ENCODE assay signal across 8 mouse cellular contexts in genomic region chr12:85792821-85793346, GRCm38 (mm10). TPM values are rescaled to one million over a fixed set of nuclear protein-coding genes. Genes with fewer than 3 reads are reported as not detected.
DNase-seq lines count a peak whose midpoint lies in the region; ATAC-seq lines count a peak whose summit lies in the region.

No protein-coding gene starts in this region.

- WGBS in forebrain, embryonic 14.5 days = 66% methylated on average over 6 of the region's 6 CpGs
- 80% methylated on average over 6 of the region's 6 CpGs for WGBS in forebrain, embryonic 10.5 days

- peak; percentile 27 for DNase-seq in forebrain, embryonic 14.5 days (ENCODE audit: low spot score)
- DNase-seq in forebrain, embryonic 10.5 days (ENCODE audit: extremely low spot score, low spot score) = no peak
- peak; percentile 22 for DNase-seq in urinary bladder, postnatal 25 days (ENCODE audit: low spot score)
- DNase-seq in urinary bladder, postnatal 10 days (ENCODE audit: low spot score) = no peak
- peak; percentile 25 for DNase-seq in layer of hippocampus, adult 9-10 months (ENCODE audit: low spot score)
- DNase-seq in retina, embryonic 14.5 days (ENCODE audit: low spot score) = peak; percentile 12
- no peak for DNase-seq in adrenal gland, postnatal 10 days

- ATAC-seq in forebrain, embryonic 14.5 days = no peak
- no peak for ATAC-seq in megakaryocyte progenitor cell, adult 5-6 weeks (replicated peaks; ENCODE audit: poor library complexity)

- no peak overlapping the region for H3K4me3 ChIP-seq in forebrain, embryonic 14.5 days (ENCODE audit: low read depth, low read length)
- no peak overlapping the region for H3K4me3 ChIP-seq in forebrain, embryonic 10.5 days

- H3K27me3 ChIP-seq in forebrain, embryonic 14.5 days (replicated peaks; ENCODE audit: control insufficient read depth, insufficient read depth, low read length) = no peaks in the 10 kb centered on the region
- no peaks in the 10 kb centered on the region for H3K27me3 ChIP-seq in forebrain, embryonic 10.5 days (ENCODE audit: poor library complexity, severe bottlenecking)

- H3K36me3 ChIP-seq in forebrain, embryonic 14.5 days (ENCODE audit: control insufficient read depth, insufficient read depth, low read length) = no peaks in the 10 kb centered on the region
- H3K36me3 ChIP-seq in forebrain, embryonic 10.5 days (replicated peaks) = no peaks in the 10 kb centered on the region

- H3K4me1 ChIP-seq in forebrain, embryonic 14.5 days (ENCODE audit: control insufficient read depth, insufficient read depth, low read length) = no peaks in the 10 kb centered on the region
- no peaks in the 10 kb centered on the region for H3K4me1 ChIP-seq in forebrain, embryonic 10.5 days

- no peak overlapping the region for H3K27ac ChIP-seq in forebrain, embryonic 14.5 days (ENCODE audit: low read depth, low read length)
- no peak overlapping the region for H3K27ac ChIP-seq in forebrain, embryonic 10.5 days

- no peak overlapping the region for H3K9ac ChIP-seq in forebrain, embryonic 14.5 days (ENCODE audit: low read length)

- no peaks in the 10 kb centered on the region for H3K9me3 ChIP-seq in forebrain, embryonic 14.5 days (replicated peaks; ENCODE audit: control insufficient read depth, low read length)
- H3K9me3 ChIP-seq in forebrain, embryonic 10.5 days = no peaks in the 10 kb centered on the region

- H3K4me2 ChIP-seq in forebrain, embryonic 14.5 days (ENCODE audit: low read length) = no peak overlapping the region

RNA-seq across cellular contexts. Expression of gene Erg28, which starts 31.5 kb away (rescaled TPM):
- 102 and 105 TPM in 2 replicates for polyA plus RNA-seq in forebrain, embryonic 14.5 days (2014; fragmentation: Nextera tagmentation; extraction: Ambion mirVana)
- 119 and 120 TPM in 2 replicates for polyA plus RNA-seq in forebrain, embryonic 10.5 days (2016; fragmentation: Nextera tagmentation; extraction: Ambion mirVana)
- 77.1 and 80.2 TPM in 2 replicates for total RNA-seq in megakaryocyte progenitor cell, adult 5-6 weeks (2015)
- total RNA-seq in megakaryocyte progenitor cell, adult 5-6 weeks (2017) = 76.9 and 93.4 TPM in 2 replicates
- 10 to 100 TPM; 31.6 to 34.4 TPM for total RNA-seq in adrenal gland, postnatal 10 days (2021)

RNA-seq across cellular contexts. Expression of gene Ttll5, which starts 31.6 kb away (rescaled TPM):
- polyA plus RNA-seq in forebrain, embryonic 14.5 days (2014; fragmentation: Nextera tagmentation; extraction: Ambion mirVana) = 15.2 and 15.5 TPM in 2 replicates
- polyA plus RNA-seq in forebrain, embryonic 10.5 days (2016; fragmentation: Nextera tagmentation; extraction: Ambion mirVana) = 17.6 and 18.3 TPM in 2 replicates
- total RNA-seq in megakaryocyte progenitor cell, adult 5-6 weeks (2015) = 19.3 and 20.8 TPM in 2 replicates
- 17.0 and 20.1 TPM in 2 replicates for total RNA-seq in megakaryocyte progenitor cell, adult 5-6 weeks (2017)
- 10 to 100 TPM; 13.1 to 24.7 TPM for total RNA-seq in adrenal gland, postnatal 10 days (2021)

RNA-seq across cellular contexts. Expression of gene Flvcr2, which starts 46.5 kb away (rescaled TPM):
- 2.6 and 4.3 TPM in 2 replicates for polyA plus RNA-seq in forebrain, embryonic 14.5 days (2014; fragmentation: Nextera tagmentation; extraction: Ambion mirVana)
- 0.49 and 0.62 TPM in 2 replicates for polyA plus RNA-seq in forebrain, embryonic 10.5 days (2016; fragmentation: Nextera tagmentation; extraction: Ambion mirVana)
- total RNA-seq in megakaryocyte progenitor cell, adult 5-6 weeks (2015) = not detected in 2 replicates
- total RNA-seq in megakaryocyte progenitor cell, adult 5-6 weeks (2017) = not detected in 2 replicates
- total RNA-seq in adrenal gland, postnatal 10 days (2021) = 1 to 10 TPM; 5.2 to 7.1 TPM

Comparison
In these comparisons a context has a peak if more than half of its experiments do, and no peak if none do; other contexts are left out.
1. DNase-seq: peak in forebrain, embryonic 14.5 days (single experiment), urinary bladder, postnatal 25 days (single experiment), layer of hippocampus, adult 9-10 months (single experiment) and retina, embryonic 14.5 days (single experiment); none in forebrain, embryonic 10.5 days (single experiment), urinary bladder, postnatal 10 days (single experiment) and adrenal gland, postnatal 10 days (single experiment).
2. RNA of gene Flvcr2, which starts 46.5 kb away (total RNA-seq): 5.2 to 7.1 TPM in adrenal gland, postnatal 10 days; not detected in megakaryocyte progenitor cell, adult 5-6 weeks; every median in the first group is over 4 times any median in the second.